Mouse (Mus musculus) cerebellum, postnatal 25 days (tissue): Measurements from ENCODE around the gene Ciapin1.

ENCODE experiments used
- DNase-seq, 2 experiments: peaks; one replicate each; pipeline ENCODE4 v3.0.0; 2021; ENCODE audit warnings: mixed read lengths in 2 of 2

The Ciapin1 gene

DNA sequence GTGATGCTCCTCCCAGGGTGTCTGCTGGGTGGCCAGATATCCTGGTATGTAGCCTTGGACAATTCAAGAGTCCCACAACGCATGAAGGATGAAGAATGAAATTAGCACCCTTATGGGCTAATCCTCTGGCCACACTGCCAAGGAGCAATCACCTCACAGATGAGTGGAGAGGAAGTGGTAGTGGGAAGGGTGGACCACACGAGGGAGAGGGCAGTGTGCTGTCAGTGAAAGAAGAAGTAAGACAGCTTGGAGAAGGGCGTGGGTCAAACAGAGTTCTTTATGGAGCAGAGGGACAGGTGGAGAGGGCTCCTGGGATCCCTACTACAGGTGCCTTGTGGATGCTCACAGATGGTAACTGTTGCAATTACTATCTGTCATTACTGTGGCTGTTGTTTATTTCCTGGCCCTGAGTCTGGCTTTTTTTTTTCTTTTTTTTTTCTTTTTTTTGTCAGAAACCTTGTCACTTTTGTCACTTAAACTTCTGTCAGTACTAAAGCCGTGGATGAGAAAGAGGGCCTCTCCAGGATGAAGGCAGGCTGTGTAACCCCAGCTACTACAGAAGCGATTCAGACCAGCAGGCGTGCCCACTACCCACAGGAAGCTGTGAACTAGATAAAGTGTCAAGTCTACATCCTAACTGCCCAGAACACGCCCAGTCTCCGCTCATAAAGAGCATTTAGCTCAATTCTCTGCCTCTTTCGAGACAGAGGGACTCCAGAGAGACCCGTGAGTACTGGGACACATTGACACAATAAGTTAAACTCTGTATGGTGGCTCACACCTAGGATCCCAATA is 33.4 kb downstream of the Ciapin1 start:
- DNase-seq: no peak

DNA sequence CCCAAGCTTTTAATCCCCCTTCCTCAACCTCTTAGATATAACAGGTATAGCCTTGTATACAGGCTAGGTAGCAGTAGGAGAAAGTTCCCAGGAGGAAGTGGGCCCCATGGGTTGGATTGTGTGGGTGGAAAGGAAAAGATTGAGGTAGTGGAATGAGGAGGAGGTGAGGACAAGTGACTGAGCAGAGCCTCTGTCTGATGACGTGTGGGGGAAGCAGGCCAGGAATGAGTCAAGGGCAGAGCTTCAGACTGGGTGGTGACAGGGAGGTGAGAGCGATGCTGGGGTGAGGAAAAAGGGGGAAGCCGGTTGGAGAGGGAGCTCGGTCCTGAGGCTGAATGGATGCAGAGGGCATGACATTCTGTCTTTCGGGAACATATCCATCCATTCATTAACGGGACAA is 34.6 kb downstream of the Ciapin1 start:
- DNase-seq: no peak

GRCm38 (mm10) chr8:94802375-94802774 is 35.8 kb downstream of the Ciapin1 start:
- no peak for DNase-seq

DNA sequence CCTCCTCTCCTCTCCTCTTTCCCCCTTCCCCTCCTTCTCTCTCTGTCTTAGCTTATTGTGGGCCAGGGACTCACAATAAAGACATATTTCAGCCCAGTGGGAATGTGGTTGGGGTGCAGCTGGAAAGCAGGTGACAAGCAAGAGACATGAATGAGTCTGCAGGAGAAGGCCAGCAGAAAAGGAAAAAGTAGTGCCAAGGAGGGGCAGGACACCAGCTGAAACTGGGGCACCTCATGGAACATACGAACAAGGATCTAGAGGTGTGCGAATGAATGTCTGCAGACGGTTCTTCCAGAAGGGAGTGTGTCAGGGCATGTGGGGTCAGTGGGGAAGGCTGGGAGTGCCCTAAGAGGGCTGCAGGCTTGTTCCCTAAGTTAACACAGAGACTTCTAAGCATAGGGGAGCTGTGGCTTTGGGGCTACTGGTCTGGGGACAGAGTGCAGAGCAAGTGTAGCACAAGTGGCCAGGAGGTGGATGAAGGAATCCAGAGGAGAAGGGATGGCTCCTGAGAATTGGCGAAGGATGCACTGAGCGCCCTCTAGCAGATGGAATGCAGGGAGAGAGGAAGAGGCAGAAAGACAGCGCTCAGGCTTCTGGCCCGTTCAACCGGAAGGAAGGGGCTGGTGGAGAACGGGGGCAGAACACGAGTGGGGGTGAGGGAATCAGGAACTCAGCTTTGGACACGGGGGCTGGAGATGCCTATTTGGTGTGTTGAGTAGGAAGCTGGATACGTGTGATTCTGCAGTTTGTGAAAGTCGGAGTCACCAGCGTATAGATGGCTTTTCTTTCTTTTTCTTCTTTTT is 36.7 kb downstream of the Ciapin1 start:
- peak; percentile 49 to 67 for DNase-seq

- no peak for DNase-seq
Measured at GRCm38 (mm10) chr8:94800278-94800968, 37.7 kb downstream of the Ciapin1 start.

- no peak for DNase-seq
Measured at GRCm38 (mm10) chr8:94794782-94795181, 43.4 kb downstream of the Ciapin1 start.

GRCm38 (mm10) chr8:94794368-94794767 is 43.8 kb downstream of the Ciapin1 start:
- no peak for DNase-seq

DNA sequence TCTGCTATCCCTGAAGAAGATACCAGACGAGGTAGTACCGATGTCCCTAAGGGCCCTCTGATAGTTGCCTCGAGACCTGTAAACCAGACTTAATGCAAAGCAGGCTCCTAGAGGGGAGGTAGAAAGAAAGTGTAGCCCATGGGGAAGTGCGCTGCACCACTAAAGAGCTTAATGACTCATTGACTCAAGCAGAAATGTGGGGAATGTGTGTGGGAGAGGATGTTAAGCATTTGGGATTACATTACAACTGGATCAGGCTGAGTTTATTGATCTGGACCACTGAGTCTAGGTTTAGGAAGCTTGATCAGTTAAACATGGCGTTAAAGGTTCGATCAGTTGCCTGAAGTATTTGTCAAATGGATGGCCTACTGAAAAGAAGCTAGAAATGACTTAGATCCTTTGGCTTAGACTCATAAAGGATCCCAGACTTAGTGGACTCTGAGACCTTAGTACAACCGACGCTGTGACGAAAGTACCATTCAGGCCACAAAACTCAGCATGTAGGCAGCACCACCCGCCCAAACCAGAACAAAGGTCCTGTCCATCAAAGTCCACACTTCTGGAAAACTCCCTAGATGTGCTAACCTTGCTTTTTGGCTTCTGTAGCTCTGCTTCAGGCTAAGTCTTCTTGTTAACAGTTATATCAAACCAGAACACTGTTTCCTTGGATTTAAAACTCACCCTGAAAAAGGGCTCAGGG is 48.8 kb downstream of the Ciapin1 start:
- DNase-seq: no peak

DNA sequence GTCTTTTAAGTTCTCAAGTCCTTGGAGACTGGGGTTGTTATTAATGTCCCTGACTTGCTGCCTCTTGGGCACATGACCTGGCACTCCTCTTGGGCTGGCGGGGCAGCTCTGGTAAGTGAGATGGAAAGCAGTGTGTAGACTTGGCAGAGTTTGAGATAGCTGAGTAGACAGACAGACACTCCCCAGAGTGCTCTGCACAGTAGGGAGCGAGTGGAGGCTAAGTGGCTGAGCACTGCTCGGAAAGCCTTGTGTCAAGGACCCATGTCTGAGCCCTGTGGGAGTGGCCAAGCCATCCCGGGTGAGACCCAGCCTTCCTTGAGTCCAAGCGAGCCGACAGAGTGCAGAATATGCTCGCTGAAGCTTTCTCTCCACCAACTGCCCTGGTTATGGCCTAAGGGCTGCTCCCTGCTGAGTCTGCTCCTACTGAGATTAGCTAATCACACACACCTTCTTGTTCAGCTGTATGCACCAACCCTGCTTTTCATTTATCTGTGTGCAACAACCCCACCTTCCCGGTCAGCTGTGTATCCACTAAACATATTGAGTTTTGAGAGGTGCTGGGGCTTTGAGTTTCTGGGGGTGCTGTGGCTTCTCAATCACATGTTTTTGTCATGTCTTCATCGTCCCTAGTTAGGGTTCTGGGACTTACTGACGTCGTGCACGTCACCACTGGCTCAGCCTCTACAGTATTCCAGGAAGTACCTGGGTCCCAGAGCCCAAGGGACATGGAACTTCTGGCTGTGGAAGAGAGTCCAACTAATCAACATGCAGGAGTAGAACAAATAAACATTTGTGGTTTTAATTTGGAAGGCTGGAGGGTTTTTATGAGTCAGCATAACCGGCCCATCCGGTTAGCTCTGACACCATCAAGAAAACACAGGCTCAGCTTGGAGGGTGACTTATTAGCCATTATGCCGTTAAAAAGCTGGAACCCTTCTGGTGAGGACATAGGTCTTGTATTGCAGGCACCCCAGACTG is 50.3 kb downstream of the Ciapin1 start:
- DNase-seq: no peak

DNA sequence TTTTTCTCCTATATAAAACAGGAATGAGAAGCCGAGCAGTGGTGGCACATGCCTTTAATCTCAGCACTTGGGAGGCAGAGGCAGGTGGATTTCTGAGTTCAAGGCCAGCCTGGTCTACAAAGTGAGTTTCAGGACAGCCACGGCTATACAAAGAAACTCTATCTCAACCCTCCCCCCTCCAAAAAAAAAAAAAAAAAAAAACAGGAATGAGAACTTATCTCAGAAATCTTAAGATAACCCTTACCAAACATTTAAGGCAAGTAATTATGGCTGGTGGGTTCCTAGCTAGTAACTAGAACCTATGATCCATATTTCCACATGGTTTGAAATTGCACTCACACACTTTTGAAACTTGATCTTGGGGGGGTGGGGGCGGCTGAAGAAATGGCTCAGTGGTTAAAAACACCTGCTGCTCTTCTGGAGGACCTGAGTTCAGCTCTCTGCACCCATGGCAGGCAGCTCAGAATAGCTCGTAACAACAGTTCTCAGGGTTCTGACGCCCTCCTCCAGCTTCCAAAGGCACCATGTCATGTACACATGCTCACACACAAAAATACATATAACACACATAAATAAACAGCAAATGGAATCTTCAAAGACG is 52.1 kb downstream of the Ciapin1 start:
- DNase-seq: no peak

DNA sequence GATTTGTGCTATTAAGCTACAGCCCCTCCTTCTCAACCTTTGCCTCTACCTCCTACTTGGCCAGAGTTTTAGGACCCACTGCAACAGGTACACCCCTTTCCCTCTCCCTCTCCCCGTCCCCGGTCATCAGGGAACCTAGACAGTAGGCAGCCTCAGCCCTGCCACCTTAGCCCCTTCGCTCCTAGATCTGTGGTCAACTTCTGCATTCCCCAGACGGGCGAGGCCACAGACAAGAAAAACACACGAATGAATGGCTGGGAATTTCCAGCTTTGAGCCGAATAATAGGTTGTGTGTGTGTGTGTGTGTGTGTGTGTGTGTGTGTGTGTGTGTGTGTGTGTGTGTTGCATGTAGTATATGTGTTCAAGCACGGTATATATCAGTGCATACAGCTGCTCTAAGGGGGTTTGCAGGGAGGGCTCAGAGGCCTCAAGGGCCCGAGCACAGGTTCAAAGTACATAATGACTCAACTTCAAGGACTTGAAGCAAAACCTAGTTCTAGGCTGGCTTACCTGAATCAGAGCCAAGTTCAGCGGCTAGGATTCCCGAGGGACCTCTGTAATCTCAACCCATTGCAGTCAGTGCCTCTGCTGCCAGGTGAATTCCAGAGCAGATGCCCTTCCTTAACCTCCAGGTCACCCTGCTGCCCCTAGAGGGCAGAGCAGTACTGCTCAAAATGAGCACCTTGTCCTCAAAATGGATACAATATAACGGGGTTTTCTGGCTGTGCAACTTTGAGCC is 52.7 kb downstream of the Ciapin1 start:
- peak; percentile 26 to 52 for DNase-seq

- no peak for DNase-seq
Measured at GRCm38 (mm10) chr8:94783890-94784289, 54.3 kb downstream of the Ciapin1 start.

- no peak for DNase-seq
Measured at GRCm38 (mm10) chr8:94781838-94782235, 56.3 kb downstream of the Ciapin1 start.

- no peak for DNase-seq
Measured at GRCm38 (mm10) chr8:94781155-94781837, 56.9 kb downstream of the Ciapin1 start.

DNA sequence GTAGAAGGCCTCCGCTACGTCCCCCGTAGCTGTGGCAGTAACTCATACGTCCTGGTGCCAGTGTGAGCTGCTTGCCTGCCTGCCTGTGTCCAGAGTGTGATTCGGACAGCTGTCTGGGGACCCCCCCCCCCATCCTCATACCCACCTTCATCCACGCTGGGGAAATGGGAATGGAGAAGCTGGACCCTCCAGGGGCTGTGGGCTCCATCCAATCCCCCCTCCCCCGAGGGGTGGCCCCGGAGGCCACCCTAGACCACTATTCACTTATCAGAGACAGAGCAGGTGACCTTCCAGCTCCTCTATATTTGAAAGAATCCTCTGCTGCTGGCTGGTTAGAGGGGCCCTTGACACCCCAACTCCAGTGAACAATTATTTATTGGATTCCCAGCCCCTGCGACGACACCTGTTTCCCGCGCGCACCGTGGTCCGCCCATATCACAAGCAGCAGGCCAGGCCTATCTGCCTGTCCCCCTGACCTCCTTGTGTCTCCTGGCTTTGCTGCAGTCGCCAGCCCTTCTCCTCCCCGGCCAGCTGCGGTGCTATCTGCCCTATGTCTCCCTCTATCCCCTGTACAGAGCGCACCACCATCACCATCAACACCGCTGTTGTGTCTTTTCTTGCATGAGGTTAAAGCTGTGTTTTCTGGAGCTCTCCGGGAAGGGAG is 57.5 kb downstream of the Ciapin1 start:
- DNase-seq: no peak

- DNase-seq: no peak
Measured at GRCm38 (mm10) chr8:94779534-94780294, 58.4 kb downstream of the Ciapin1 start.

DNA sequence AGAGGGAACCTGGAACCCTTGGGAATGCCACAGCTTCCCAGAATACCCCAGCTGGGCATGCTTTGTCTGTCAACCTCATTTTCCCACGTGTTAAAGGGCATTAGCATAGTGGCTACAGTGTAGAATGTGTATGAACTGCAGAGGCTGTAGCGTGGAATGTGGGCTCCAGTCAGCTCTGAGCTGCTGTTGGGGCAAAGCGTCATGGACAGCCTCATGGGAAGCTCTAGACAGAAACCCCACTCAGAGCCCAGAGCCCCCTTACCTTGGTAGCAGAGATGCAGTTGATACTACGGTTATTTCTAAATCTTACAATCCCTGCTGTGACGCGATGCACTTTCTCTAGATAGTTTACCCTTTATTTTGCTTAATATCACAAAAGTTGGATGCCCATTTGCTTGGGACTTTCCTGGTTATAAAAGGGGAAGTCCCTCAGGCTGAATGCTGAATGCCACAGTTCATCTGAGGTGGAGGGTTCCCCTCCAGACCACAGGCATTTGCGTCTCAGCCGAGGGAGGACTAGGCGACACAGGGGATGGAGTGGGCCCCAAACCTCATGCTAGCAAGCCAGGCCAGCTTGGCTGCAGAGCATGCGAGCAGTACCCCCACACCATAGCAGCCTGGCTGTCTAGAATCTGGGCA is 59.1 kb downstream of the Ciapin1 start:
- no peak for DNase-seq

DNA sequence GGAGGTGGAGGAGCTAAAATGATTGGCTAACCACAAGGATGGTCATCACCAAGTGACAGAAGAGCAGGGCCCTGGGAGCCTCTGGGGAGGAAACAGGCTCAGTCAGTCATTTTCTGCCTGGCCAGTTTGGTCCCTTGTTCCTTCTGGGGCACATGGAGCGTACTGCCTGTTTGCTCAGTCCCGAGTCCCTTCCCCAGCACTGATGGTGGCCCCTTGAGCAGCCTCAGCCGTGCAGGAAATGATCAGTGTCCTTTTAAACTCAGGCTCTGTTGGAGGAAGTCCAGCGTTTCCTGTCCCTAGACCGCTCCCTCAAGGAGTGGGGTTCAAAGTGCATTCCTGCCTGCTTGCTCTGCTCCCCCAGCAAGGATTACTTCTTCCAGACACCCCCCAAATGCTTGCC is 59.7 kb downstream of the Ciapin1 start:
- DNase-seq: no peak
